ENCODE assay signal across 1 mouse cellular context in genomic region chr16:91532429-91532828, GRCm38 (mm10).
TF ChIP-seq lines count a peak whose summit lies in the region.

No protein-coding gene starts in this region.

TF ChIP-seq in MEL, 35 proteins besides CTCF, POLR2A, EP300 and RAD21 (continued from another document):
- TF ChIP-seq KAT2A (conservative IDR thresholded peaks at IDR 0.05; ENCODE audit: low read depth, low read length) (no peak), GABPA (IDR thresholded peaks at IDR 0.05; ENCODE audit: low read depth, low read length) (no peak)
